Mouse (Mus musculus) liver, embryonic 15.5 days (tissue): Measurements from ENCODE around the gene Sec1. TPM values are rescaled to one million over a fixed set of nuclear protein-coding genes. Genes with fewer than 3 reads are reported as not detected.

ENCODE experiments used
- ATAC-seq: fragments of 200-750 bp; cut with Nextera tagmentation; 2 replicates; pipeline ENCODE4 v1.8.0; 2017; ENCODE audit warnings: moderate number of reproducible peaks, mild to moderate bottlenecking, moderate library complexity; ENCODE audit not compliant: insufficient read depth
- H3K27ac ChIP-seq: fragments of 300-500 bp; sonication (generic); replicated peaks from 2 replicates; pipeline ENCODE4 v1.5.1; 2015; ENCODE audit warnings: mild to moderate bottlenecking, inconsistent platforms
- H3K27me3 ChIP-seq: fragments of 300-500 bp; sonication (generic); 2 replicates; pipeline ENCODE4 v1.6.1; 2015; ENCODE audit warnings: mild to moderate bottlenecking, inconsistent platforms
- H3K36me3 ChIP-seq: fragments of 300-500 bp; sonication (generic); replicated peaks from 2 replicates; pipeline ENCODE4 v1.6.1; 2015; ENCODE audit warnings: moderate library complexity, mild to moderate bottlenecking, inconsistent platforms
- H3K4me1 ChIP-seq: fragments of 300-500 bp; sonication (generic); replicated peaks from 2 replicates; pipeline ENCODE4 v1.6.1; 2015; ENCODE audit warnings: inconsistent platforms
- H3K4me2 ChIP-seq: fragments of 300-500 bp; sonication (generic); 2 replicates; pipeline ENCODE4 v1.6.1; 2015; ENCODE audit warnings: moderate library complexity, mild to moderate bottlenecking, inconsistent platforms
- H3K4me3 ChIP-seq: fragments of 300-500 bp; sonication (generic); replicated peaks from 2 replicates; pipeline ENCODE4 v1.5.1; 2015; ENCODE audit warnings: mild to moderate bottlenecking, inconsistent platforms
- H3K9ac ChIP-seq: fragments of 300-500 bp; sonication (generic); 2 replicates; pipeline ENCODE4 v1.6.1; 2015; ENCODE audit warnings: moderate library complexity, mild to moderate bottlenecking, inconsistent platforms
- H3K9me3 ChIP-seq: fragments of 300-500 bp; sonication (generic); replicated peaks from 2 replicates; pipeline ENCODE4 v1.6.1; 2016; ENCODE audit warnings: inconsistent platforms
- WGBS: fragments of 180-500 bp; shearing (Covaris S2); methylation state at CpG from one replicate; pipeline ENCODE4 v1.1.7; 2015; ENCODE audit warnings: mixed read lengths; ENCODE audit not compliant: insufficient replicate concordance; 5-methylcytosine and 5-hydroxymethylcytosine counted together
- polyA plus RNA-seq: library from polyadenylated mRNA; unstranded; fragments of >200 nt; fragmentation: Nextera tagmentation; extraction: Ambion mirVana; gene quantifications from 2 replicates; pipeline ENCODE4 v1.2.1, GENCODE M21; 2015

The Sec1 gene
- polyA plus RNA-seq, 1 experiment from 2014 or later = 0.06 TPM

- ATAC-seq = peak; percentile 26
Observed at GRCm38 (mm10) chr7:45716952-45717917, 23.0 kb upstream of the Sec1 start.

GRCm38 (mm10) chr7:45716460-45716857 lies 22.3 kb upstream of the Sec1 start:
- Histone ChIP-seq H3K4me3 (peak overlapping the region; percentile 90), H3K4me1 (peaks cover 76% of the 10 kb centered on the region), H3K27me3 (no peaks in the 10 kb centered on the region), H3K9ac (peak overlapping the region; percentile 81), H3K4me2 (peak overlapping the region; percentile 95), H3K36me3 (peaks cover 49% of the 10 kb centered on the region), H3K9me3 (no peaks in the 10 kb centered on the region), H3K27ac (peak overlapping the region; percentile 80)
- WGBS = 74% methylated on average over 3 of the region's 3 CpGs
- no peak for ATAC-seq

More at GRCm38 (mm10) chr7:45716952-45717917, 23.0 kb upstream of the Sec1 start:
- Histone ChIP-seq H3K4me1 (peaks cover 75% of the 10 kb centered on the region), H3K9ac (peak overlapping the region; percentile 81), H3K27me3 (no peaks in the 10 kb centered on the region), H3K36me3 (peaks cover 49% of the 10 kb centered on the region), H3K27ac (peak overlapping the region; percentile 80), H3K9me3 (no peaks in the 10 kb centered on the region), H3K4me2 (peak overlapping the region; percentile 95), H3K4me3 (peak overlapping the region; percentile 90)
- 5% methylated on average over 31 of the region's 31 CpGs for WGBS

- H3K36me3 ChIP-seq = peaks cover 49% of the 10 kb centered on the region
- peak overlapping the region; percentile 81 for H3K9ac ChIP-seq
- H3K9me3 ChIP-seq = no peaks in the 10 kb centered on the region
- peak overlapping the region; percentile 90 for H3K4me3 ChIP-seq
- H3K4me1 ChIP-seq = peaks cover 73% of the 10 kb centered on the region
- no peak for ATAC-seq
- peak overlapping the region; percentile 95 for H3K4me2 ChIP-seq
- H3K27me3 ChIP-seq = no peaks in the 10 kb centered on the region
- 46% methylated on average over 19 of the region's 19 CpGs for WGBS
- H3K27ac ChIP-seq = peak overlapping the region; percentile 80
Observed at GRCm38 (mm10) chr7:45715741-45716459, 21.7 kb upstream of the Sec1 start.

- ATAC-seq = peak; percentile 85
- Histone ChIP-seq H3K9ac (peak within 1 kb of the TSS; percentile 81), H3K4me3 (peak within 1 kb of the TSS; percentile 90), H3K9me3 (no peaks in the 10 kb centered on the region), H3K36me3 (peaks cover 49% of the 10 kb centered on the region), H3K4me1 (peaks cover 67% of the 10 kb centered on the region), H3K27me3 (no peaks in the 10 kb centered on the region), H3K4me2 (peak within 1 kb of the TSS; percentile 95), H3K27ac (peak within 1 kb of the TSS; percentile 80)
- 5% methylated on average over 34 of the region's 34 CpGs for WGBS
Observed at GRCm38 (mm10) chr7:45715090-45715708, 21.0 kb upstream of the Sec1 start, which contains the start of gene Rpl18. Gene Rpl18 (plus strand): TSS chr7:45715457.

- 11% methylated on average over 14 of the region's 14 CpGs for WGBS
- H3K4me3 ChIP-seq = peak overlapping the region; percentile 90
- peak overlapping the region; percentile 95 for H3K4me2 ChIP-seq
- H3K4me1 ChIP-seq = peaks cover 62% of the 10 kb centered on the region
- H3K9me3 ChIP-seq = no peaks in the 10 kb centered on the region
- ATAC-seq = peak; percentile 59
- no peaks in the 10 kb centered on the region for H3K27me3 ChIP-seq
- peak overlapping the region; percentile 78 for H3K27ac ChIP-seq
- H3K36me3 ChIP-seq = peaks cover 44% of the 10 kb centered on the region
- H3K9ac ChIP-seq = peak overlapping the region; percentile 60
Observed at GRCm38 (mm10) chr7:45714630-45715089, 20.5 kb upstream of the Sec1 start.

GRCm38 (mm10) chr7:45713881-45714520 lies 19.8 kb upstream of the Sec1 start:
- peak overlapping the region; percentile 95 for H3K4me2 ChIP-seq
- 70% methylated on average over 6 of the region's 6 CpGs for WGBS
- peaks cover 56% of the 10 kb centered on the region for H3K4me1 ChIP-seq
- H3K27ac ChIP-seq = peak overlapping the region; percentile 78
- H3K9ac ChIP-seq = 0 out of 2 replicates have a peak overlapping the region, but pooled peaks have one; percentile 4
- no peak for ATAC-seq
- H3K27me3 ChIP-seq = no peaks in the 10 kb centered on the region
- H3K4me3 ChIP-seq = peak overlapping the region; percentile 90
- no peaks in the 10 kb centered on the region for H3K9me3 ChIP-seq
- peaks cover 38% of the 10 kb centered on the region for H3K36me3 ChIP-seq

- WGBS = 81% methylated on average over 16 of the region's 16 CpGs
- no peak for ATAC-seq
- Histone ChIP-seq H3K4me2 (no peak overlapping the region; the same call in 1 of the 2 replicates), H3K4me1 (peaks cover 57% of the 10 kb centered on the region), H3K4me3 (no peak overlapping the region), H3K9ac (no peak overlapping the region), H3K9me3 (no peaks in the 10 kb centered on the region), H3K27me3 (no peaks in the 10 kb centered on the region), H3K36me3 (peaks cover 37% of the 10 kb centered on the region), H3K27ac (0 out of 2 replicates have a peak overlapping the region, but pooled peaks have one; percentile 78)
Observed at GRCm38 (mm10) chr7:45713396-45713795, 19.2 kb upstream of the Sec1 start.

- Histone ChIP-seq H3K4me2 (no peak overlapping the region), H3K36me3 (peaks cover 37% of the 10 kb centered on the region), H3K4me1 (peaks cover 66% of the 10 kb centered on the region), H3K4me3 (no peak overlapping the region), H3K27me3 (no peaks in the 10 kb centered on the region), H3K27ac (no peak overlapping the region), H3K9ac (no peak overlapping the region), H3K9me3 (no peaks in the 10 kb centered on the region)
- 80% methylated on average over 21 of the region's 21 CpGs for WGBS
- ATAC-seq = no peak
Observed at GRCm38 (mm10) chr7:45712022-45712757, 18.0 kb upstream of the Sec1 start.

- H3K27ac ChIP-seq = no peak overlapping the region
- no peaks in the 10 kb centered on the region for H3K27me3 ChIP-seq
- ATAC-seq = no peak
- no peak overlapping the region for H3K9ac ChIP-seq
- H3K36me3 ChIP-seq = peaks cover 37% of the 10 kb centered on the region
- H3K4me2 ChIP-seq = no peak overlapping the region
- WGBS = 83% methylated on average over 24 of the region's 24 CpGs
- H3K4me3 ChIP-seq = no peak overlapping the region
- H3K9me3 ChIP-seq = no peaks in the 10 kb centered on the region
- H3K4me1 ChIP-seq = peaks cover 66% of the 10 kb centered on the region
Observed at GRCm38 (mm10) chr7:45711316-45712021, 17.3 kb upstream of the Sec1 start.
